Mouse (Mus musculus) E14TG2a.4 (cell line): ENCODE measurements around the gene Etfdh.

Source experiments
- H3K27me3 ChIP-seq: 2 replicates; pipeline ENCODE4 v1.6.1; 2014; ENCODE audit warnings: low read length, control low read depth; ENCODE audit not compliant: insufficient read depth
- H3K36me3 ChIP-seq: 2 replicates; pipeline ENCODE4 v1.6.1; 2014; ENCODE audit warnings: low read length, control low read depth; ENCODE audit not compliant: insufficient read depth
- H3K4me1 ChIP-seq: replicated peaks from 2 replicates; pipeline ENCODE4 v1.6.1; 2014; ENCODE audit warnings: low read depth, low read length, control low read depth
- H3K4me3 ChIP-seq: replicated peaks from 2 replicates; pipeline ENCODE4 v1.5.1; 2014; ENCODE audit warnings: mild to moderate bottlenecking, low read length
- H3K9me3 ChIP-seq: 2 replicates; pipeline ENCODE4 v1.6.1; 2014; ENCODE audit warnings: low read length, control low read depth
- CTCF ChIP-seq: conservative IDR thresholded peaks from 2 replicates; pipeline ENCODE4 v1.5.1; 2014; ENCODE audit warnings: low read length
- NANOG ChIP-seq: IDR thresholded peaks from 2 replicates; pipeline ENCODE4 v1.6.1; 2014; ENCODE audit warnings: borderline replicate concordance, low read length, mixed read lengths
- POU5F1 ChIP-seq: IDR thresholded peaks from 2 replicates; pipeline ENCODE4 v1.6.1; 2014; ENCODE audit warnings: low read length, borderline replicate concordance

Etfdh gene

DNA sequence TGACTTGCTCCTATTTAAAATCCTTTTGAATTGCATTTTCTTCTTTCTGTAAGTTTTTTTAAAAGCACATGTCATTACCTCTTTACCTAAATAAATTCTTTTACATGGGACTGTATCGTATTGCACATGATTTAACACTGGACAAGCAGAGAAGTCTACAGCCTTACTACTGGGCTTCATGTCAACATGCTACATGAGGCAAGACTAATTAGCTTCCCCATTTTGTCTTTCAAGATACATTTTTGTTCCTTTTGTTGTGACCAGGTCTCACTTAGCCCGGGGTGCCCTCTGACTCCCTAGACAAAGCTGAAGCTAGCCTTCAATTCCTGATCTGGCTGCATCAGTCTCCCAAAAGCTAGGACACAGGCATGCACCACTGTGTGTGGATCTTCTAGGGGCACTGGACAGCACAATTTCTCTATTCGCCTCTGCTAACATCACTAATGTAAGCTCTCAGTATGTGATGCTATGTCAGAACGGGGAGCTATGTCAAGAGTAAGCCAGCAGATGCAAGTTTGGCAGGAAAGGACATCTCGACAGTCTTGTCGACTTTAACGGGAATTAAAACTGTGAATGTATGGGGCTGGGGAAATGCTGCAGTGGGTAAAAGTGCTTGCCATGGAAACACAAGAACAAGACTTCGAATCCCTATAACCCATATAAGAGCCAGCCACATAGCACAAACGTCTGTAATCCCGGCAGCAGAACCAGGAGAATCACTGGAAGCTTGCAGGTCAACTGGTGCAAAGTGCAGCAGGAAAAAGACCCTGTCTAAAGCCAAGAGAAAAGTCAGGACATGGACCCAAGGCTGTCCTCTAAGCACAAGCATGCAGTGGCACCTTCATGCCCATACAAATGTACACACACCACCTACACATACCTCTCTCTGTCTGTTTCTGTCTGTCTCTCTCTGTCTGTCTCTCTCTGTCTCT lies 67.2 kb downstream of the Etfdh start:
- no peaks in the 10 kb centered on the region for H3K27me3 ChIP-seq
- no peaks in the 10 kb centered on the region for H3K9me3 ChIP-seq
- H3K36me3 ChIP-seq: peaks cover 14% of the 10 kb centered on the region
- TF ChIP-seq CTCF: no peak
- TF ChIP-seq NANOG: no peak
- no peak for TF ChIP-seq POU5F1
- peaks cover 28% of the 10 kb centered on the region for H3K4me1 ChIP-seq
- no peak overlapping the region for H3K4me3 ChIP-seq

DNA sequence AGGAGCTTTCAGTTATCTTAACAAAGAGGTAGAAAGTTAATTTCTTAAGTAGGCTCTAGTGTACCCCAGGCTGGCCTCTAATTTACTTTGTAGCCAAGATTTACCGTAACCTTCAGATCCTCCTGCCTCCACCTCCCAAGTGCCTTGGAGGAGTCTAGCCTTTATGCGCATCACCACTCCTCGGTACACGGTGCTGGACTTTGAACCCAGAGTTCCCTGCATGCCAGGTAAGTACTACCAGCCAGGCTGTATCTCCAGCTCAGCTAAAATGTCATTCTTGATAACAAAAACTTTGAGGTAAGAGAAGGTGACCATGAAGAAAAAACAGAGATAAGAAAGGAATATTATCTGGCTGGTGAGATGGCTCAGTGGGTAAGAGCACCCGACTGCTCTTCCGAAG lies 68.7 kb downstream of the Etfdh start:
- TF ChIP-seq POU5F1 (no peak), NANOG (no peak), CTCF (no peak)
- H3K4me3 ChIP-seq: no peak overlapping the region
- H3K9me3 ChIP-seq: no peaks in the 10 kb centered on the region
- H3K4me1 ChIP-seq: peaks cover 15% of the 10 kb centered on the region
- H3K36me3 ChIP-seq: peaks cover 10% of the 10 kb centered on the region
- no peaks in the 10 kb centered on the region for H3K27me3 ChIP-seq

DNA sequence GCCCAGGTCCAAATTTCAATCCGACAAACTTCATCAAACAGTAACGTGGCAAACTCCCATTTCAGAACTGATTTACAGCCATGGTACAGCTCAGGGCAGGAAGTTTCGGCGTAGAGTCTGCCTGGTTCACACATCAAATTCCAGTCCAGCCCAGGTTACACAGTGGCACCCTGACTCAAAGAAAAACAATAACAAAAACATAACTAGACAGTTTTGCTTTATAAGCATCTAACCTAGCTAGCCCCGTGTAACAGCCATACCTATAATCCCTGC lies 69.6 kb downstream of the Etfdh start:
- no peak for TF ChIP-seq NANOG
- TF ChIP-seq POU5F1: no peak
- no peak for TF ChIP-seq CTCF
- peaks cover 12% of the 10 kb centered on the region for H3K4me1 ChIP-seq
- H3K27me3 ChIP-seq: no peaks in the 10 kb centered on the region
- peaks cover 7% of the 10 kb centered on the region for H3K36me3 ChIP-seq
- no peak overlapping the region for H3K4me3 ChIP-seq
- H3K9me3 ChIP-seq: no peaks in the 10 kb centered on the region

DNA sequence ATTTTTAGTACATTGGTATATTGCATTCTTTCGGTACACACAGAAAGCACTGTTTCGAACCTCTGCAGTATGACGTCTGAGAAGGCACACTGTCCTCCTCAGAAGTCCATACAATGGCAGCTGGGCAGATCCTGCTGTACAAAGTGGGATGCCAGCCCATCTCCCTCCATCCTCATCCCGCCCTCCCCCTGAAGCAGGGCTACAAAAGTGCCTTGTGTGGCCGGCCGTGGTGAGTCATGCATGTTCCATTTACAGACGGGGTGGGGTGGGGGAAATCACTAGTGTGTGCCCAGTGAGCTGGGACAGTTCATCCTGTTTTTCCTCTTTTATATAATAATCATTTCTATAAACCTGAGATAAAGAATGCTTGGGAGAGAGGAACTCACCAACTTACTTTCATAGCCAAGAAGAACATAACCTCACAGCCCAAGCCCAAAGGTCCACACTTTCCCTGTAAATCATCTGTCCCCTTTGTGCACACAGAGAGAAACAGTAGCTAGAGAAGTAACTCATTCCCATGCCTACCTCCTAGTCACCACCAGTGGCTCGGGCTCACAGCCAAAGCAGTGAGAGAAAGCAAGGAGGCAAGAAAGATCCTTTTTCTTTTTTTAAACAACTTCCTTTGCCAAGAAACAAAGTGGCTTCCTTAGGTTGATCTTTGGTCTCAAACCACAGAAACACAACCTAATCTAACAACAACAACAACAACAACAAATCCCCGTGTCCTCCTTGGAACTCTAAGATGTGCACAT lies 70.1 kb downstream of the Etfdh start:
- no peaks in the 10 kb centered on the region for H3K9me3 ChIP-seq
- H3K36me3 ChIP-seq: peaks cover 7% of the 10 kb centered on the region
- H3K27me3 ChIP-seq: no peaks in the 10 kb centered on the region
- TF ChIP-seq POU5F1: no peak
- no peak for TF ChIP-seq CTCF
- TF ChIP-seq NANOG: no peak
- no peak overlapping the region for H3K4me3 ChIP-seq
- H3K4me1 ChIP-seq: peaks cover 14% of the 10 kb centered on the region

DNA sequence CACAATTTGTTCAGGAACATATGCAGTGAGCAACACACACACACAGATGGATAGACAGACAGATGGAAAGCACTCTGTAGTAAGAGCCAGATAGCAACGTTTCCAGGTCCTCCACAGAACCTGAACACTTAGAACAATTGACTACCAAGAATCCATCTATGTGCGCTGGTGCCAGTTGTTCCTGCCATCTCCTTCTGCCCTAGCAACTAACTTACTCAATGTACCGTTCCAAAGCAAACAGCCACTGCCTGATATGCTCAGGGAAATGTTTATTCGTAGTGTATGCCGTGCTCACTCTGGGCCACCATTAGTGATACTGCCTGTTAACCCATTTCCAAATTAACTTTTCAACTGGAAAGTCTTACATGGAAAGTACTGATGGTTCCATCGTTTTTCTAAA lies 74.2 kb downstream of the Etfdh start:
- Histone ChIP-seq H3K36me3 (peaks cover 5% of the 10 kb centered on the region), H3K27me3 (no peaks in the 10 kb centered on the region), H3K4me3 (no peak overlapping the region), H3K4me1 (peaks cover 26% of the 10 kb centered on the region), H3K9me3 (no peaks in the 10 kb centered on the region)
- TF ChIP-seq POU5F1 (no peak), CTCF (no peak), NANOG (no peak)
